Mouse (Mus musculus) ES-Bruce4 (cell line): ENCODE results near the gene Tatdn2. TPM values are rescaled to one million over a fixed set of nuclear protein-coding genes. Genes with fewer than 3 reads are reported as not detected.
"Not testable (repeated sequence)": the region's sequence is repeated elsewhere in the genome, so short reads cannot be mapped to it uniquely, and the experiment has no call there.

Experiments used
- H3K27ac ChIP-seq: 2 replicates; pipeline ENCODE4 v1.5.1; 2012; ENCODE audit warnings: low read length, inconsistent platforms; ENCODE audit not compliant: insufficient read depth
- H3K27me3 ChIP-seq: 2 replicates; pipeline ENCODE4 v1.6.1; 2012; ENCODE audit warnings: mild to moderate bottlenecking, low read length, inconsistent platforms; ENCODE audit not compliant: control insufficient read depth, poor library complexity, insufficient read depth, severe bottlenecking
- H3K36me3 ChIP-seq: 2 replicates; pipeline ENCODE4 v1.6.1; 2012; ENCODE audit warnings: inconsistent platforms, mild to moderate bottlenecking, low read length, moderate library complexity; ENCODE audit not compliant: control insufficient read depth, poor library complexity, insufficient read depth, severe bottlenecking
- H3K4me1 ChIP-seq: one replicate; pipeline ENCODE4 v1.8.1; 2011; ENCODE audit warnings: low read length; ENCODE audit not compliant: control insufficient read depth, insufficient read depth
- H3K4me3 ChIP-seq: 2 replicates; pipeline ENCODE4 v1.5.1; 2011; ENCODE audit warnings: low read depth, mild to moderate bottlenecking, low read length
- H3K9ac ChIP-seq: 2 replicates; pipeline ENCODE4 v1.6.1; 2012; ENCODE audit warnings: low read depth, mild to moderate bottlenecking, inconsistent platforms; ENCODE audit not compliant: poor library complexity, severe bottlenecking
- H3K9me3 ChIP-seq: replicated peaks from 2 replicates; pipeline ENCODE4 v1.6.1; 2012; ENCODE audit warnings: mild to moderate bottlenecking, low read length, inconsistent platforms; ENCODE audit not compliant: control insufficient read depth, poor library complexity, insufficient read depth, severe bottlenecking
- CTCF ChIP-seq: IDR thresholded peaks from one replicate; pipeline ENCODE4 v1.8.1; 2011; ENCODE audit warnings: low read depth, low read length
- EP300 ChIP-seq: IDR thresholded peaks from 2 replicates; pipeline ENCODE4 v1.6.1; 2011; ENCODE audit warnings: low read depth, low read length; ENCODE audit not compliant: insufficient read depth
- POLR2A ChIP-seq: IDR thresholded peaks from one replicate; pipeline ENCODE4 v1.8.1; 2011; ENCODE audit warnings: low read length; ENCODE audit not compliant: insufficient read depth
- polyA plus RNA-seq: library from polyadenylated mRNA; stranded (reverse); fragments of >200 nt; gene quantifications from 2 replicates; pipeline ENCODE4 v1.2.4, GENCODE M21; 2011; ENCODE audit warnings: low read depth; ENCODE audit not compliant: missing spikeins, insufficient read depth, insufficient read length

Tatdn2 gene
- polyA plus RNA-seq, 1 experiment, result 42.2 TPM

DNA sequence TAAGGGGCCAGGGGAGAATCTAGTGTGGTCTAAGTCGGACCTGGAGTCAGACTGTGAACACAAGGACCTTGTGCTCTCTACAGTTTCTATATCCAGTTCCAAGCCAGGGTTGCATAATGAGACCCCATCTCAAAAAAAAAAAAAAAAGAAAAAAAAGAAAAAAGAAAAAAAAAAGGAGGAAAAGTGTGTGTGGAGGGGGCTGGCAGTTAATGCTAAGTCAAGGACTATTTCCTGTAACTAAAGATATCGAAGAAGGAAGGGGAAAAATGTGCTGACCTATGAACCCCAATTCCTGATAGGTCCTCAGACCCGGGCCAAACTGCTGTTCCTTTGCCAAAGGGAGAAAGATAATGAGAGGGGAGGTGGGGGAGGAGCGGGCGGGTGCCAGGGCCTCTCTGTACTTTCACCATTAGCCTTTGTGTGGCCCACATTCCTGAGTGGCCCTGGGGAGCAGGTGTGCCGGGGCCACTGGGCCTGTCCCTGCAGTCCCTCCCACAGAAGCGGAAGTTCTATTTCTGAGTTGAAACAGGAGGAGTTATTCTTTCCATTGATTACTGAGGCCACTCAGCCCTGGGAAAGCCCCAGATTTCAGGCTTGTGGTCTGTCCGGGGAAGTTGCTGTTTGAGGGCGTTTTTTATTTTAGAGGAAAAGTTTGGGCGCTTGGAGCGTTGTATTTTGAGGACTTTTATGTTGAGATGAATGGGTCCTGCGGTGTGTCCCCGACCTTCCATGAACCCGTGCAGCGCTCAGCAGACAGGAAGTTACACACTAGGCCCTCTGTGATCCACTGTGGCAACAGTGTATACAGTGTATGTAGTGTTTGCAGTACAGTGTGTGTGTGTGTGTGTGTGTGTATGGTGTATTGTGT lies 28.3 kb upstream of the Tatdn2 start:
- Histone ChIP-seq H3K36me3 (no peaks in the 10 kb centered on the region), H3K9ac (peak overlapping the region; percentile 50; the same call in 1 of the 2 replicates)
- TF ChIP-seq EP300, result 0 out of 2 replicates have a peak, but pooled peaks have one; percentile 10
- TF ChIP-seq CTCF, result no peak

DNA sequence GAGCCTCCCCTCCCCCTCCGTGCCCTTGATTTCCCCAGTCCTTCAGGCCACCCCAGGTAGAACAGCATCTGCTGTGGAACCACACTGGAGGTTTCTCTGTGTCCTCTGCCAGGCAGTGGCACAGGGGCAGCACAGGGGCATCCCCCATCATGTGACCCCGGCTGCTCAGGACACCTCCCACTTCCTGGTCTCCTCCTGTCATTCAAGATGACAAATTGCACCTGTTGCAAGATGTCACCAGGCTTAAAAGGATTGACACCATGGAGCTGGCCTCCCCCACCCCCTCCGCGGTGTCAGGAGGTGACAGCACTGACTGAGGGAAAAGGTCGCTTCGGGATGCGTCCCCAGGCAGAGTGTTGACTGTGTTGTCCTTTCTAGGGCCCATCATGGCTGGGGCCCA lies 27.0 kb upstream of the Tatdn2 start:
- no peaks in the 10 kb centered on the region for H3K9me3 ChIP-seq
- H3K9ac ChIP-seq, result no peak overlapping the region
- H3K27ac ChIP-seq, result no peak overlapping the region
- no peaks in the 10 kb centered on the region for H3K27me3 ChIP-seq
- H3K36me3 ChIP-seq, result no peaks in the 10 kb centered on the region
- TF ChIP-seq POLR2A (no peak), EP300 (no peak), CTCF (no peak)
- H3K4me3 ChIP-seq, result no peak overlapping the region
- H3K4me1 ChIP-seq, result peaks cover 4% of the 10 kb centered on the region

More for the DNA sequence above, 28.3 kb upstream of the Tatdn2 start:
- H3K4me1 ChIP-seq, result peaks cover 4% of the 10 kb centered on the region
- H3K27ac ChIP-seq, result peak overlapping the region; percentile 49
- H3K9me3 ChIP-seq, result no peaks in the 10 kb centered on the region
- no peaks in the 10 kb centered on the region for H3K27me3 ChIP-seq
- H3K4me3 ChIP-seq, result no peak overlapping the region

DNA sequence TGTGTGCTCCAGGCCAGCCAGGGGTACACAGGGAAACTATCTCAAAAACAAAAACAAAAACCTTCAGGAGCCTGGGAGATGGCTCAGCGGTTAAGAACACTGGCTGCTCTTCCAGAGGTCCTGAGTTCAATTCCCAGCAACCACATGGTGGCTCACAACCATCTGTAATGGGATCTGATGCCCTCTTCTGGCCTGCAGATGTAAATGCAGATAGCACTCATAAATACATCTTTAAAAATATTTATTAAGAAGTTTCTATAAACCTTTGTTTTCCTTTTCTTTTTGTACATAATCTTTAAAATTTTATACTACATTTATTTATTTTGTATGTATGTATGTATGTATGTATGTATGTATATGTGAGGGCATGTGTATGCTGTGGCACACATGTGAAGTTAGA lies 24.8 kb upstream of the Tatdn2 start:
- not testable (repeated sequence) for H3K9ac ChIP-seq, H3K4me3 ChIP-seq, H3K9me3 ChIP-seq, H3K36me3 ChIP-seq, H3K27ac ChIP-seq, H3K4me1 ChIP-seq, H3K27me3 ChIP-seq

DNA sequence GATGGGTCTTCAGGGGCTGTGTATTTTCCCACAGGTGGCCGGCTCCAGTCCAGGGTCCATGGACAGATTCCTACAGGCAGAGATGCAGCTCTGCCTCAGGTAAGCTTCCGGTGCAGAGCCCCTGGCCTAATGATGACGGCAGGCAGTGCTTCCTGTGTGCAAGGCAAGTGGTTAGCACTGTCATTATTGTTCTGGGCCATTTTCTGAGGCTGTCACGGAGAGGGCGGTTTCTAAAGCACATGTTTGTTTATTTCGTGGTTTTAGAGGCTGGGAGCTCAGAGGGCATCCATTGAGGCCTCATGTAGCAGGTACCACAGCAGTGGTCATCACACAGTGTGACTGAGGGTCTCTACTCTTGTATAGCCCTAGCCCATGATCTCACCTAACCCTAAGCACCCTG lies 23.9 kb upstream of the Tatdn2 start:
- TF ChIP-seq EP300 (no peak), CTCF (no peak), POLR2A (no peak)

DNA sequence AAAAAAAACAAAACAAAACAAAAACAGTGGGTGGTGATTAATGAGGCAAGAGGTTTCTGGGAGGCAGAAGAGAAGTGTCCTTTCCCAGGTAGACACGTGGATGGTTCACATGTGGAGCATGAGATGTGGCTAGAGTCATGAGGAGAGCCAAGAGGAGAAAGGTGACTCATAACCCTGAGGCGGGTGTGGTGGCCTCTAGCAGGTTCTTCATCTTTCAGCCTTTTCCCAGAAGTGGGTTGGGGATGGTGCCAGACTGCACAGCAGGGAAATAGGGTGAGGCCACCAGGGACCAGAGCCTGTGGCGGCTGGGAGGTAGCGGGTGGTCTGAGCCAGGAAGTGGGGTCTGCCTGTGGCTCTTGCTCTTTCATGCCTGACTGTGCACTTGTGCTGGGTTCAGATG lies 21.6 kb upstream of the Tatdn2 start:
- TF ChIP-seq EP300, result no peak
- no peak for TF ChIP-seq POLR2A
- no peak for TF ChIP-seq CTCF
- H3K4me3 ChIP-seq, result no peak overlapping the region

More for the DNA sequence above, 23.9 kb upstream of the Tatdn2 start:
- Histone ChIP-seq H3K9ac (no peak overlapping the region), H3K4me3 (no peak overlapping the region), H3K4me1 (peaks cover 4% of the 10 kb centered on the region), H3K36me3 (no peaks in the 10 kb centered on the region), H3K27me3 (no peaks in the 10 kb centered on the region), H3K27ac (no peak overlapping the region), H3K9me3 (no peaks in the 10 kb centered on the region)

DNA sequence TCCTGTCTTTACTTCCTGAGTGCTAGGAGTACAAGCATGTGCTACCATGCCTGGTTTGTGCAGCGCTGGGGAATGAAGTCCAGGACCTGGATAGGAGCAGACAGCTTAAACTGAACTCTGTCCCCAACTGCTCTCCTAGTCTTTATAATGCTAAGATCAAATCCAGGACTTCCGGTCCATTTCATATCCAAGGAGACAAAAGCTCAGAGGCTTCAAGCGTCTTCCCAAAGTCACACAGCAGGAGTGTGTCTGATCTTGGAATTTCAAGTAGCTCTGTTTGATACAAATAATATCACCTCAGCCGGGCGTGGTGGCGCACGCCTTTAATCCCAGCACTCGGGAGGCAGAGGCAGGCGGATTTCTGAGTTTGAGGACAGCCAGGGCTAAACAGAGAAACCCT lies 20.9 kb upstream of the Tatdn2 start:
- no peaks in the 10 kb centered on the region for H3K9me3 ChIP-seq
- no peak overlapping the region for H3K9ac ChIP-seq
- no peak for TF ChIP-seq EP300
- no peak for TF ChIP-seq POLR2A
- no peak for TF ChIP-seq CTCF
- H3K27ac ChIP-seq, result no peak overlapping the region
- H3K36me3 ChIP-seq, result no peaks in the 10 kb centered on the region
- H3K4me3 ChIP-seq, result no peak overlapping the region
- H3K4me1 ChIP-seq, result peaks cover 1% of the 10 kb centered on the region
- H3K27me3 ChIP-seq, result no peaks in the 10 kb centered on the region

More for the DNA sequence above, 21.6 kb upstream of the Tatdn2 start:
- no peaks in the 10 kb centered on the region for H3K9me3 ChIP-seq
- H3K27ac ChIP-seq, result no peak overlapping the region
- no peaks in the 10 kb centered on the region for H3K4me1 ChIP-seq
- H3K36me3 ChIP-seq, result no peaks in the 10 kb centered on the region
- H3K27me3 ChIP-seq, result no peaks in the 10 kb centered on the region
- H3K9ac ChIP-seq, result no peak overlapping the region
